Mouse (Mus musculus) intestine, embryonic 16.5 days (tissue): ENCODE results near the gene Ttc33. TPM values are rescaled to one million over a fixed set of nuclear protein-coding genes. Genes with fewer than 3 reads are reported as not detected.

Experiments
- ATAC-seq: fragments of 200-750 bp; cut with Nextera tagmentation; 2 replicates; pipeline ENCODE4 v1.8.0; 2017; ENCODE audit warnings: moderate TSS enrichment, moderate library complexity
- H3K27ac ChIP-seq: fragments of 300-500 bp; sonication (generic); 2 replicates; pipeline ENCODE4 v1.5.1; 2014; ENCODE audit warnings: mild to moderate bottlenecking, low read length
- H3K27me3 ChIP-seq: fragments of 300-500 bp; sonication (generic); replicated peaks from 2 replicates; pipeline ENCODE4 v1.6.1; 2014; ENCODE audit warnings: low read length, control low read depth, mixed read lengths; ENCODE audit not compliant: control insufficient read depth, insufficient read depth
- H3K36me3 ChIP-seq: fragments of 300-500 bp; sonication (generic); 2 replicates; pipeline ENCODE4 v1.6.1; 2014; ENCODE audit warnings: low read length, control low read depth; ENCODE audit not compliant: control insufficient read depth, insufficient read depth
- H3K4me1 ChIP-seq: fragments of 300-500 bp; sonication (generic); 2 replicates; pipeline ENCODE4 v1.6.1; 2014; ENCODE audit warnings: low read length, control low read depth, mixed read lengths; ENCODE audit not compliant: control insufficient read depth, insufficient read depth
- H3K4me2 ChIP-seq: fragments of 300-500 bp; sonication (generic); 2 replicates; pipeline ENCODE4 v1.6.1; 2014; ENCODE audit warnings: low read depth, low read length, control low read depth
- H3K4me3 ChIP-seq: fragments of 300-500 bp; sonication (generic); 2 replicates; pipeline ENCODE4 v1.5.1; 2014; ENCODE audit warnings: mild to moderate bottlenecking, low read length
- H3K9ac ChIP-seq: fragments of 300-500 bp; sonication (generic); 2 replicates; pipeline ENCODE4 v1.6.1; 2014; ENCODE audit warnings: low read depth, low read length
- H3K9me3 ChIP-seq: fragments of 300-500 bp; sonication (generic); 2 replicates; pipeline ENCODE4 v1.6.1; 2016; ENCODE audit warnings: low read length, control low read depth; ENCODE audit not compliant: control insufficient read depth
- WGBS: fragments of 180-500 bp; shearing (Covaris S2); extraction: QIAGEN DNeasy Blood & Tissue Kit; methylation state at CpG from one replicate; pipeline ENCODE4 v1.1.7; 2014; 5-methylcytosine and 5-hydroxymethylcytosine counted together
- polyA plus RNA-seq: library from polyadenylated mRNA; unstranded; fragments of >200 nt; fragmentation: Nextera tagmentation; extraction: Ambion mirVana; gene quantifications from 2 replicates; pipeline ENCODE4 v1.2.1, GENCODE M21; 2015

Gene Ttc33
- polyA plus RNA-seq, 1 experiment from 2014 or later = 32.9 TPM

- Histone ChIP-seq H3K36me3 (no peaks in the 10 kb centered on the region), H3K4me1 (peaks cover 5% of the 10 kb centered on the region; the same call in 1 of the 2 replicates), H3K4me2 (no peak overlapping the region), H3K9ac (no peak overlapping the region), H3K27ac (no peak overlapping the region), H3K9me3 (no peaks in the 10 kb centered on the region), H3K4me3 (no peak overlapping the region), H3K27me3 (no peaks in the 10 kb centered on the region; the same call in 1 of the 2 replicates)
- no peak for ATAC-seq
- WGBS = 52% methylated on average over 7 of the region's 7 CpGs
Observed at GRCm38 (mm10) chr15:5237012-5237660, 51.8 kb downstream of the Ttc33 start.

- Histone ChIP-seq H3K4me3 (no peak overlapping the region), H3K36me3 (no peaks in the 10 kb centered on the region), H3K27ac (no peak overlapping the region), H3K9me3 (no peaks in the 10 kb centered on the region), H3K27me3 (peaks cover 7% of the 10 kb centered on the region; the same call in 1 of the 2 replicates), H3K4me1 (peaks cover 13% of the 10 kb centered on the region), H3K4me2 (no peak overlapping the region), H3K9ac (no peak overlapping the region)
- WGBS = 72% methylated on average over 7 of the region's 7 CpGs
- ATAC-seq = no peak
Observed at GRCm38 (mm10) chr15:5238073-5238472, 52.7 kb downstream of the Ttc33 start.

GRCm38 (mm10) chr15:5238553-5238952 lies 53.2 kb downstream of the Ttc33 start:
- H3K9ac ChIP-seq = no peak overlapping the region
- ATAC-seq = no peak
- peaks cover 14% of the 10 kb centered on the region for H3K4me1 ChIP-seq
- H3K4me2 ChIP-seq = no peak overlapping the region
- no peaks in the 10 kb centered on the region for H3K36me3 ChIP-seq
- no peak overlapping the region for H3K4me3 ChIP-seq
- no peaks in the 10 kb centered on the region for H3K9me3 ChIP-seq
- H3K27me3 ChIP-seq = peaks cover 7% of the 10 kb centered on the region; the same call in 1 of the 2 replicates
- 76% methylated on average over 4 of the region's 4 CpGs for WGBS
- H3K27ac ChIP-seq = no peak overlapping the region

- Histone ChIP-seq H3K9me3 (no peaks in the 10 kb centered on the region), H3K27me3 (peaks cover 7% of the 10 kb centered on the region; the same call in 1 of the 2 replicates), H3K4me1 (peaks cover 18% of the 10 kb centered on the region), H3K36me3 (no peaks in the 10 kb centered on the region), H3K27ac (no peak overlapping the region), H3K4me3 (no peak overlapping the region), H3K9ac (no peak overlapping the region; the same call in 1 of the 2 replicates), H3K4me2 (peak overlapping the region; percentile 2)
- ATAC-seq = no peak
- WGBS = 73% methylated on average over 4 of the region's 4 CpGs
Observed at GRCm38 (mm10) chr15:5239361-5239760, 54.0 kb downstream of the Ttc33 start.

- H3K4me1 ChIP-seq = peaks cover 23% of the 10 kb centered on the region
- 67% methylated on average over 6 of the region's 6 CpGs for WGBS
- H3K4me3 ChIP-seq = no peak overlapping the region
- H3K36me3 ChIP-seq = no peaks in the 10 kb centered on the region
- no peaks in the 10 kb centered on the region for H3K9me3 ChIP-seq
- H3K4me2 ChIP-seq = peak overlapping the region; percentile 2; the same call in 1 of the 2 replicates
- H3K27ac ChIP-seq = no peak overlapping the region
- H3K9ac ChIP-seq = no peak overlapping the region
- H3K27me3 ChIP-seq = peaks cover 9% of the 10 kb centered on the region; the same call in 1 of the 2 replicates
- no peak for ATAC-seq
Observed at GRCm38 (mm10) chr15:5239901-5240300, 54.6 kb downstream of the Ttc33 start.

GRCm38 (mm10) chr15:5240360-5240759 lies 55.0 kb downstream of the Ttc33 start:
- Histone ChIP-seq H3K27ac (no peak overlapping the region), H3K4me3 (peak overlapping the region; percentile 1; the same call in 1 of the 2 replicates), H3K4me2 (0 out of 2 replicates have a peak overlapping the region, but pooled peaks have one; percentile 96), H3K4me1 (peaks cover 23% of the 10 kb centered on the region), H3K9me3 (no peaks in the 10 kb centered on the region), H3K27me3 (peaks cover 9% of the 10 kb centered on the region; the same call in 1 of the 2 replicates), H3K36me3 (no peaks in the 10 kb centered on the region), H3K9ac (no peak overlapping the region)
- no peak for ATAC-seq
- 72% methylated on average over 6 of the region's 6 CpGs for WGBS

GRCm38 (mm10) chr15:5241304-5242201 lies 56.2 kb downstream of the Ttc33 start:
- 34% methylated on average over 12 of the region's 12 CpGs for WGBS
- peaks cover 23% of the 10 kb centered on the region for H3K4me1 ChIP-seq
- peak overlapping the region; percentile 96 for H3K4me2 ChIP-seq
- 0 out of 2 replicates have a peak overlapping the region, but pooled peaks have one; percentile 28 for H3K27ac ChIP-seq
- ATAC-seq = peak; percentile 32; the same call in 1 of the 2 replicates
- H3K4me3 ChIP-seq = peak overlapping the region; percentile 65
- peaks cover 9% of the 10 kb centered on the region; the same call in 1 of the 2 replicates for H3K27me3 ChIP-seq
- peak overlapping the region; percentile 72 for H3K9ac ChIP-seq
- H3K36me3 ChIP-seq = no peaks in the 10 kb centered on the region
- H3K9me3 ChIP-seq = no peaks in the 10 kb centered on the region

- Histone ChIP-seq H3K4me1 (peaks cover 23% of the 10 kb centered on the region), H3K9ac (peak overlapping the region; percentile 72), H3K9me3 (no peaks in the 10 kb centered on the region), H3K4me2 (peak overlapping the region; percentile 96), H3K27ac (peak overlapping the region; percentile 28; the same call in 1 of the 2 replicates), H3K36me3 (no peaks in the 10 kb centered on the region), H3K4me3 (peak overlapping the region; percentile 65), H3K27me3 (peaks cover 9% of the 10 kb centered on the region; the same call in 1 of the 2 replicates)
- peak; percentile 30 for ATAC-seq
- 4% methylated on average over 61 of the region's 61 CpGs for WGBS
Observed at GRCm38 (mm10) chr15:5242241-5243035, 57.1 kb downstream of the Ttc33 start.
